1 mouse cellular context compared by ENCODE assay signal in the genomic region with DNA sequence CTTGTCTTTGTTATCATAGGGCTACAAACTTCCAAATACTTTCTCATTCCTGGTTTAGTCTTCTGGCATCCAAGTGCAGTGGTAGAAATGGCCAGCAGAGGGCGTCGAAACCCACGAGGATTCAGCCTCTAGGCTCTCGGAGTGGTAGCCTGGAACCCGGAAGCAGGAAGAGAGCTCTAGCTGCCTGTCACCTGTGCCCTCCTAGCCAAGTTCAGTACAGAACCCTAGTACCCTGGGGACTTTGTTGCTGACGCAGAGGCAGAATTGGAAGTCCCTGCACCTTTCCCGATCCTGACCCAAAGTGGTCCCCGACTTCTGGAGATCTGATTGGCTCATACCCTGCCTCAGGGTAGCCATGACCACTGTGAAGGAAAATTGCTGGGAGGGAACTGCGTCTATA.
TF ChIP-seq lines count a peak whose summit lies in the region.

No protein-coding gene starts in this region.

TF ChIP-seq in MEL, 35 proteins besides CTCF, POLR2A, EP300 and RAD21 (continued from another document):
- TF ChIP-seq UBTF (IDR thresholded peaks at IDR 0.05; ENCODE audit: borderline replicate concordance, insufficient read depth, low read depth, low read length) (no peak), NRF1 (IDR thresholded peaks at IDR 0.05; ENCODE audit: insufficient read depth, low read depth, low read length, poor library complexity, severe bottlenecking) (no peak), MXI1 (IDR thresholded peaks at IDR 0.05; ENCODE audit: low read depth, low read length) (no peak; the same call in 1 of the 2 replicates)
